16 mouse cellular contexts compared by ENCODE assay signal in genomic region chr6:17034095-17034494, GRCm38 (mm10).
"Had no signal": no experiment of that assay in that cellular context is flagged by ENCODE, and none has a peak within 500 bp of the region (broad histone marks: within the 10 kb centered on the region; RNA-seq: fewer than 3 reads in every experiment).

No protein-coding gene starts in this region.

- DNase-seq: kidney, adult 2 months; kidney, postnatal 10 days; liver; liver, embryonic 13.5 days; liver, postnatal 0 days; lung, postnatal 14 days; right cerebral cortex, adult 18-20 months; thymus, adult 2 months; thymus, postnatal 25 days had no signal

- H3K27me3 ChIP-seq: liver, embryonic 13.5 days; lung, embryonic 15.5 days; midbrain, embryonic 12.5 days; neural tube, embryonic 15.5 days had no signal

- H3K9ac ChIP-seq: liver, embryonic 13.5 days; liver, postnatal 0 days; lung, embryonic 15.5 days; midbrain, embryonic 12.5 days; neural tube, embryonic 15.5 days had no signal

- H3K9me3 ChIP-seq: liver, embryonic 13.5 days; lung, embryonic 15.5 days; megakaryocyte, embryonic 14.5 days; midbrain, embryonic 12.5 days; neural tube, embryonic 15.5 days had no signal

- H3K27ac ChIP-seq: liver, embryonic 13.5 days; lung, embryonic 15.5 days; macrophage; midbrain, embryonic 12.5 days; neural tube, embryonic 15.5 days had no signal

- H3K4me1 ChIP-seq: liver, embryonic 13.5 days; lung, embryonic 15.5 days; neural tube, embryonic 15.5 days had no signal

- H3K4me3 ChIP-seq: liver, embryonic 13.5 days; lung, embryonic 15.5 days; megakaryocyte, embryonic 14.5 days; midbrain, embryonic 12.5 days; myocyte; neural tube, embryonic 15.5 days had no signal

- H3K4me2 ChIP-seq: liver, embryonic 13.5 days; lung, embryonic 15.5 days; midbrain, embryonic 12.5 days; neural tube, embryonic 15.5 days had no signal

- ATAC-seq: inflammation-experienced regulatory T-cells, adult 6 months; liver, postnatal 0 days had no signal

- H3K36me3 ChIP-seq: liver, embryonic 13.5 days; lung, embryonic 15.5 days; midbrain, embryonic 12.5 days; neural tube, embryonic 15.5 days had no signal
